Mouse (Mus musculus) v-Abl transformed pro-B cells (cell line): ENCODE results near the gene Pex10.

ENCODE experiments used
- in situ Hi-C, 2 experiments: fragments of 400-800 bp; cut with MboI; formaldehyde crosslinking; loops; one replicate each; pipeline ENCODE4 v1.15.1; 2025; ENCODE audit not compliant: unreplicated experiment in 2 of 2

Pex10 gene

GRCm38 (mm10) chr4:155066834-155067522 is at the start of gene Pex10:
Gene Pex10, plus strand, starts transcription at chr4:155067016.
- in situ Hi-C loops: loop anchor here (5.0 kb wide), 5 partner anchors 100 to 915 kb away; partner anchors contain the start of gene Tprgl (in 1 of the 2)

GRCm38 (mm10) chr4:155017253-155017878 is 49.5 kb upstream of the Pex10 start:
- in situ Hi-C loops: no loop called here

GRCm38 (mm10) chr4:155018066-155018465 is 48.8 kb upstream of the Pex10 start:
- in situ Hi-C loops: no loop called here

- in situ Hi-C loops: no loop called here
Observed at GRCm38 (mm10) chr4:155018601-155019335, 48.0 kb upstream of the Pex10 start.

DNA sequence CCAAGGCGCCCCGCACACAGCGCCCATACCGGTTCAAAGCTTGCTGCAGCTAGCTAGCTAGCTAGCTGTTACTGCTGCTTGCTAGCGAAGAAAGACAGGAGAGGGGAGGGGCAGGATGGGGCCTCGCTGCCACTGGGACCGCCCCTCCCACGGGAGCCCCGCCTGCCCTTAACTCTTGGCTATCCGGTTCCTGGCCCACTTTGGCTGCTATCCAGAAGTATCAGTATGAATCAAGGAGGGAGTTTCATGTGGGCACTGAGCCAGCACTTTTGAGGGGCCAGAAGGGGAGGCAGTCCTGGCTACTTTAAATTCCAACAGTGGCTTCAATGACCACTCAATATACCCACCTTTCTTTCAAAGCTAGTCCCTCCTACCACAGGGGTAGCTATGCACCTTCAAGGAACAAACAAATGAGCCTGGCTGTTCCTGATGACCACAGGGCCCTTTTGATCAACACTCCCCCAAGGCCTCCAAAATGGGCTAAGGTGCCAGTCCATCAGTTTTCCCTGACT is 47.4 kb upstream of the Pex10 start:
- in situ Hi-C loops: no loop called here

GRCm38 (mm10) chr4:155020141-155020540 is 46.7 kb upstream of the Pex10 start:
- in situ Hi-C loops: no loop called here

- in situ Hi-C loops: no loop called here
Observed at GRCm38 (mm10) chr4:155020813-155021212, 46.0 kb upstream of the Pex10 start.

DNA sequence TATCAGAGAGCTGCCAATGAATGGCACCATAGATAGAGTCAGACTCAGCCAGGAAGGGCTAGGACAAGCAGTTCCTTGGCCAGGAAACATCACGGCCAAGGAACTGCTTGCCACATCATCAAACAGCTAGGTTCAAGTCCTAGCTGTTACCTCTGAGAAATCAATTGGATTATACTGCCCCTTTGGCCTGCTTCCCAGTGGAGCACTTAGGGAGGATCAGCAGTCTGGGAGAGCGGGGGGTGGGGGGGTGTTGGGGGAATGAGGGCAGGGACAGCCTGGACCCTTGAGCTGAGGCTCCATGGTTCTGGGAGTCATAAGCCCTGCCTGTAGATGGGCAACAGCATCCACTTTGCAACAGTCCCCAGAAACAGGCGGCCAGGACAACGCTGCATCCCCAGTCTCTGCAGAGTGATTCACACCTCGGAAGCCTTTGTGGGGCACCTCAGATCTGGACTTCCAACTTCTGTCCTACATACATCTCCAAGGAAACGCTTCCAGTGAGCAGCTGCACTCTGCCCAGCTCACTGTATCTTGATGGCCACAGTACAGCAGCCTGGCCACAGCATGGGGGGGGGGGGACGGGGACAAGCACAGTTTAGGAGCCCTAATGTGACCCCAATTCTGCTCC is 44.5 kb upstream of the Pex10 start:
- in situ Hi-C loops: no loop called here

DNA sequence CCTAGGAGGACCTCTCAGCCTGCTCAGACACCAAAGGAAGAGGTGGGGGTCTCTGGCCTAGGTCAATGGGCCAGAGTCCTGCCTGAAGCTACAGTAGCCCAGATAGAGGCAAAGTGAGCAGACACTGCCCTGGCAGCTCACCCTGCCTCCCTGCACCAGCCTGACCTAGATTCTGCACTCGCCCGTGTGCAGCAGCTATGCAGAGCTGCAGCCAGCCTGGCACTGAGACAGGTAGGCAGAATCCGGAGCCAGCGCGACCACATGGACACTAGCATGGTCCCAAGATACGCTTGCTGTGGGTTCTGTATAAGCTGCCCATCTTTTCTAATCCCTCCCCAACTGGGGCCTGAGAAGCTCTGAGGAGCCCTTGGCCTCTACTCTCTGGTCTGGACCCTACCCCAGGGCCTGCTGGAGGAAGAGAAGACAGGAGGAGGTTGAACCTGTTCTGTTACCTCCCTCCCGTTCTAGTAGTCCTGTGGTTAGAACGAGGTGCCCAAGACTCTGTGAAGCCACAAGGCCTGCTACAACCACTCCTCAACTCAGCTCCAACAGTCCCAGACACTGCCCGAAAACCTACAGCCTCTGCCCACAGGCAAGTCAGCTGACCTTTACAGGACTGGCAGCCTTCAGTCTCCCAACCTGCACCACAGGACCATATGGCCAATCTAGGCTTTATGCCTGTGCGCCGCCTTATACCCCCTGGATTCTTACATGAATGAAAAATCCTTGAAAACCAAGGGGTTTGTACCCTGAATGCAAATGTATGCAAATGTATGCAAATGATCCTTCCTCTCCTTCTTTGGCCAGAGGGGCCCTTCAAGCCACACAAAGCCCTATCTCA is 42.4 kb upstream of the Pex10 start:
- in situ Hi-C loops: no loop called here

- in situ Hi-C loops: no loop called here
Observed at GRCm38 (mm10) chr4:155033115-155033514, 33.7 kb upstream of the Pex10 start.

GRCm38 (mm10) chr4:155034202-155034601 is 32.6 kb upstream of the Pex10 start:
- in situ Hi-C loops: no loop called here

DNA sequence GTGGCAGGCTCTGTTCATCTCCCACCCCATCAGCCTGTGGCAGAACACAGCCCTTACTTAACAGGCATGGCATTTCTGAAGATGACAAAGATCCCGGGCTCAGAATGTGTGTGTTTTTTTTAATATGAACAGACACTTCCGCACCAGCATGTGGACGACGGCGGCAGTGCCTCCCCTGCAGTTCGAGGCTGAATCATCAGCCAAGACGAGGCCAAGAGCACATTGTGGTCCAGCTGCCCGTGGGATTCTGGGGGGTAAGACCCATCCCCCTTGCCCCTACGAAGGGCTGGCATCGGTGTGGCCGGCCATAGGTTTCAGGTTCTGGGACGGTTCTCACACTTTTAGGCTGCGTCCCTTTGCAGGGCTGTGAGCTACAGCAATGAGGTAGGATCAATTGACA is 32.0 kb upstream of the Pex10 start:
- in situ Hi-C loops: no loop called here

GRCm38 (mm10) chr4:155040197-155040596 is 26.6 kb upstream of the Pex10 start:
- in situ Hi-C loops: no loop called here

DNA sequence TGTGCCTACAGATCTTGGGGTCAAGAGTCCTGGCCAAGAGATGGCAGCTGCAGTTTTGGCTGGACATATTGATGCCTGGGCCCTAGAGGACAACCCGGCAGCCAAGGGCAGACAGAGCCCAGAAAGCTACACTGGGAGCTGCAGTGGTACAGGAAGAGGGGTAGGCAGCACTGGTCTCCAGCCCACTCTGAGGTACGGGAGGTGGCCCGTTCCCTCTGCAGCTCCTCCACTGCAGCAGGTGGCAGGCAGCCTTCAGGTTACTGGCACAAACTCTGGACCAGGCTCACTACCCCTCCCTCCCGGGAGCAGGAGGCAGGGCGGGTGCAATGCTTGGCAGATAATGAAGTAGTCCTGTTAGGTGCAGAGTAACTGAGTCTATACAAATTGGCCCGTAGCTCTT is 26.1 kb upstream of the Pex10 start:
- in situ Hi-C loops: no loop called here

GRCm38 (mm10) chr4:155042606-155043288 is 24.1 kb upstream of the Pex10 start:
- in situ Hi-C loops: no loop called here

- in situ Hi-C loops: no loop called here
Observed at GRCm38 (mm10) chr4:155043289-155043625, 23.6 kb upstream of the Pex10 start.

GRCm38 (mm10) chr4:155046636-155047035 is 20.2 kb upstream of the Pex10 start:
- in situ Hi-C loops: no loop called here

DNA sequence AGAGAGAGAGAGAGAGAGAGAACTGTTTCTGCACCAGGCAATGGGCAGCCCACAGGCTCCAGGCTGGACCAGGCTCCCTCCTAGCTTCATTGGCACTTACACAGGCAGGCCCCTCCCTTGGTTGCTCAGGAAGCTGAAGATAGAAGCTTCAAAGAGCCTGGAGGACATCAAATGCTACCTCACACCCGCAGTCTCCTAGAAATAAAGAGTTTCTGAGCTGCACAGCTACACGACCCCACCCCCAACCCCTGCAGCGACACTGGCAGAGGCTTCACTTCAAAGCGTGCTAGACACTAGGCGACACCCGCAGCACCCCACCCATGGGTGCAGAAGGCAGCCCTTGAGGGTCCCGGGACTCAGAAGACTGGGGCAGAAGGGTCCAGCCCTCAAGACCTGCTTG is 16.7 kb upstream of the Pex10 start:
- in situ Hi-C loops: no loop called here

DNA sequence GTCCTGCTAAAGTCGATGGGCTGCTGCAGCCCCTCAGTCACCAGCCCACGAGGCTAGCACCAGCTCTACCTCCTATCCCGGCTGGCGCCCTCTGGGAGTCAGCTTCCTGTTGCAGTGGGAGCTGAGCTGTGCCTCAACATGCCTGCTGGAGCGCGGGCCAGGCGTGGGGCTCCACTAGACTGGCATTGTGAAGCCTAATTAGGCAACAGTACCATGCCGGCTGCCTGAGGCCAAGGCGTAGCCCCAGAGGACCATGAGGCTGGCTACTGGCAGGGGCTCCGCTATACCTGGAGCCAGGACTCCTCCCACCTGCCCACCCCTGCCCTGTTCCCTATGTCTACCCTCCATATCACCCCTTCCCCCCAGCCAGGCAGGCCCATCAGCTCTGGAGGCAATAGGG is 10.1 kb upstream of the Pex10 start, which contains the start of gene Plch2:
Gene Plch2 (minus strand): TSS at position 61 of the 400 bp plus-strand sequence.
- in situ Hi-C loops: no loop called here

DNA sequence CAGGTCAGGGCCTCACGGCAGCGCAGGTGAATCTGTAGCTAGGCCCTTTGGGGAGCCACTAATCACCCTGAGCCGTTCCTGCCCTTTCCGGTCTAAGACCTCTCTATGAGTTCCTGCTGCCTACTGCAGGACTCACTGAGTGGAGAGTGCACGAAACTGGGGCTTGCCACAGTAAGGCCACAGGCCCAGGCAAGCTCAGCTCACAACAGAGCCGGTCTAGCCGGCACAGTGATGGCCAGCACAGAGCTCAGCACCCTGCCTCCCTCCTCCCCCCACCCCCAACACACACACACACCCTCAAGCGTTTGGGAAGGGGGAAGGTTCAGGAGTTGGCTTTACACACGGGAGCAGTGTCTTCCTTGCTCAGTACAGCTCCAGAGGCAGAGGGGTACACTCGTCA is 8.5 kb upstream of the Pex10 start:
- in situ Hi-C loops: no loop called here
